ENCODE assay signal across 9 mouse cellular contexts in the genomic region with DNA sequence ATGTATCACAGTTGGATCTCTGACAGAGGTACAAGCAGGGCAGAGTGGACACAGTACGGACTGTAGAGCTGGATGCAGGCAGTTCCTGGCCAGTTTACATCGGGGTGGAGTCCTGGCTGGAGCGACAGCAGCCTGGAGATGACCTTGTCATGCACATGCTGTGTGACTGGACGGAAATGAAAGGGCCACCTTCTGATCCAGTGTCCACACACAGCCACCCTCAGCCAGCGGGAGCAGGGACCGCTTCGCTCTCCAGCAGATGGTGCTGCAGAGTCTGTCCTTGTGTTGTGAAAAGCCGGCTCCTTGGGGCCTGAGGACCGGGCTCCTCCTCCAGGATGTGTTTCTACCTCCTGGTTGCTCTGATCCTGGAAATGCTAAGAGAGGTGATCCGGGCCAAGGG. TPM values are rescaled to one million over a fixed set of nuclear protein-coding genes. Genes with fewer than 3 reads are reported as not detected.
A peak's percentile ranks its signal among the peaks of the same experiment; 100 is the strongest.
DNase-seq lines count a peak whose midpoint lies in the region; ATAC-seq and TF ChIP-seq lines count a peak whose summit lies in the region.
"Had no signal": no experiment of that assay in that cellular context is flagged by ENCODE, and none has a peak within 500 bp of the region (broad histone marks: within the 10 kb centered on the region; RNA-seq: fewer than 3 reads in every experiment).

No protein-coding gene starts in this region.

- H3K27ac ChIP-seq in spleen, adult 2 months (ENCODE audit: insufficient read depth, low read length), result no peak overlapping the region
- H3K27ac ChIP-seq in liver, embryonic 16.5 days (ENCODE audit: low read length), result no peak overlapping the region
- H3K27ac ChIP-seq: heart, embryonic 15.5 days had no signal

- DNase-seq in spleen, adult 2 months (ENCODE audit: low read depth in 1 of 2, low spot score in 2 of 2), result no peak
- no peak for DNase-seq in spleen, postnatal 14 days (ENCODE audit: low spot score in 2 of 2)
- DNase-seq in cerebellum, adult 8-10 months, result peak; percentile 84
- DNase-seq in kidney, adult 18-20 months, result peak; percentile 64
- peak; percentile 72 for DNase-seq in retina, postnatal 1 day
- no peak for DNase-seq in urinary bladder, postnatal 10 days (ENCODE audit: low spot score)

- no peak overlapping the region for H3K4me2 ChIP-seq in liver, embryonic 16.5 days (ENCODE audit: low read depth, low read length)
- H3K4me2 ChIP-seq: heart, embryonic 15.5 days had no signal

- 55% methylated on average over 10 of the region's 10 CpGs for WGBS in spleen, adult 2 months
- 31% methylated on average over 10 of the region's 10 CpGs for WGBS in liver, embryonic 16.5 days (ENCODE audit: insufficient replicate concordance)

- ATAC-seq in frontal cortex, adult (ENCODE audit: low TSS enrichment), result peak; percentile 88
- ATAC-seq in liver, embryonic 16.5 days (ENCODE audit: low read depth), result peak; percentile 7; the same call in 1 of the 2 replicates

- peaks cover 17% of the 10 kb centered on the region for H3K36me3 ChIP-seq in spleen, adult 2 months (ENCODE audit: control insufficient read depth, insufficient read depth, low read length)
- H3K36me3 ChIP-seq in liver, embryonic 16.5 days (ENCODE audit: control insufficient read depth, insufficient read depth), result no peaks in the 10 kb centered on the region

- H3K9ac ChIP-seq in liver, embryonic 16.5 days (ENCODE audit: low read depth, low read length), result no peak overlapping the region
- H3K9ac ChIP-seq: heart, embryonic 15.5 days had no signal

- no peak overlapping the region for H3K4me3 ChIP-seq in spleen, adult 2 months (ENCODE audit: extremely low read depth, insufficient read depth, insufficient read length)
- H3K4me3 ChIP-seq in liver, embryonic 16.5 days (ENCODE audit: low read depth, low read length), result no peak overlapping the region
- H3K4me3 ChIP-seq: heart, embryonic 15.5 days had no signal

- H3K9me3 ChIP-seq in liver, embryonic 16.5 days (replicated peaks; ENCODE audit: control insufficient read depth, low read length), result no peaks in the 10 kb centered on the region
- H3K9me3 ChIP-seq: heart, embryonic 15.5 days had no signal

- peaks cover under 1% of the 10 kb centered on the region; the same call in 1 of the 2 replicates for H3K4me1 ChIP-seq in spleen, adult 2 months (ENCODE audit: control insufficient read depth, insufficient read depth, insufficient read length)
- no peaks in the 10 kb centered on the region; the same call in 1 of the 2 replicates for H3K4me1 ChIP-seq in liver, embryonic 16.5 days (ENCODE audit: control insufficient read depth, low read depth, low read length)

- peak; percentile 30; the same call in 1 of the 2 replicates for TF ChIP-seq CTCF in spleen, adult 2 months (IDR thresholded peaks at IDR 0.05; ENCODE audit: extremely low read depth, insufficient read depth, insufficient read length, insufficient replicate concordance)

- TF ChIP-seq POLR2A in spleen, adult 2 months (IDR thresholded peaks at IDR 0.05; ENCODE audit: low read depth, low read length), result no peak

- H3K27me3 ChIP-seq in spleen, adult 2 months (ENCODE audit: control insufficient read depth, insufficient read depth, low read length), result no peaks in the 10 kb centered on the region
- H3K27me3 ChIP-seq in liver, embryonic 16.5 days (ENCODE audit: control insufficient read depth, insufficient read depth, low read depth, low read length), result no peaks in the 10 kb centered on the region
- H3K27me3 ChIP-seq: heart, embryonic 15.5 days had no signal

RNA-seq across cellular contexts. Expression of a gene that starts 16.3 kb away (rescaled TPM):
- 147 and 149 TPM in 2 replicates for polyA plus RNA-seq in spleen, adult 2 months (2012; rRNA removed)
- polyA plus RNA-seq in liver, embryonic 16.5 days (2015; fragmentation: Nextera tagmentation; extraction: Ambion mirVana), result 3.2 and 5.8 TPM in 2 replicates

Comparison
In these comparisons a context has a peak if more than half of its experiments do, and no peak if none do; other contexts are left out.
1. DNase-seq: peak in cerebellum, adult 8-10 months (single experiment), kidney, adult 18-20 months (single experiment) and retina, postnatal 1 day (single experiment); none in spleen, adult 2 months (0 of 2), spleen, postnatal 14 days (0 of 2) and urinary bladder, postnatal 10 days (single experiment).
2. RNA of a gene that starts 16.3 kb away (polyA plus RNA-seq): 147 to 149 TPM in spleen, adult 2 months; 3.2 to 5.8 TPM in liver, embryonic 16.5 days; every median in the first group is over 10 times any median in the second.